In the genomic region with DNA sequence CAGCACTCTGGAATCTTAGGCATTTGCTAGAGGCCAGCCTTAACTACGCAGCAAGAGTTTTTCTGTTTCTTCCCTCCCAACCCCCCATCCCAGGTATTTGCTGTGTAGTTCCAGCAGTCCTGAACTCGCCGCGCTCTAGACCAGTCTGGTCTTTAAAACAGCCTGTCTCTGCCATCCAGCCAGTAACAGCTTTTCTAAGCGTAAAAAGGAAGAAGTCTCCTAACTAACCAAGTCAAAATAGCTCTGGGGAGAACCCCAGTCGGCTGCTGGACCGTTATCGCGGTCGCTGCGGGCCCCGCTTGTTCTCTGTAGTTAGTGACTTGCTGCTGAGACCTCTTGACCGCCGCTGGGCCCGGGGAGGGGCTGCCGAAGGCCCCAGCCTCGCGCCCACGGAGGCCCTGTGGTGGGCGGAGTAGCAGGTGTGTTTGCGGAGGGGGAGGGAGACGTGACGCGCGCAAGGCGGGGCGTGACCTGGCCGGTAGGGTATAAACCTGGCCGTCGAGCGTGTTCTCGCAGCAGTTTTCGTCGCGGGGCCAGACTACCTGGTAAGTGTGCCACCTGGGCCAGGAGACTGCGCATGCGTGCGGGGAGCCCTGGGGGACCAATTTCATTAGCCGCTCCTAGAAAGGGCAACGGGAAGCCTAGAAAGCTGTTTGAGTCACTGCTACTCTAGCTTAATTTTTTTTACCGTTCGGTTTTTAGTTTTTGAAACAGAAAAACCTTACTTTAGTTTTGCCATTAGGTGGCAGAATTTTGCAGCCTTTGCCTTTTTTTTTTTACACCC, we compare ENCODE assay signal across 8 mouse cellular contexts. TPM values are rescaled to one million over a fixed set of nuclear protein-coding genes. Genes with fewer than 3 reads are reported as not detected.
DNase-seq lines count a peak whose midpoint lies in the region; ATAC-seq and TF ChIP-seq lines count a peak whose summit lies in the region.

No protein-coding gene starts in this region.

- H3K36me3 ChIP-seq in ES-Bruce4 (ENCODE audit: control insufficient read depth, insufficient read depth, low read length, poor library complexity, severe bottlenecking) = no peaks in the 10 kb centered on the region
- H3K36me3 ChIP-seq in forebrain, embryonic 12.5 days (replicated peaks) = no peaks in the 10 kb centered on the region
- H3K36me3 ChIP-seq in lung, embryonic 14.5 days (ENCODE audit: insufficient read depth) = no peaks in the 10 kb centered on the region
- no peaks in the 10 kb centered on the region; the same call in 1 of the 2 replicates for H3K36me3 ChIP-seq in thymus, adult 2 months (ENCODE audit: control insufficient read depth, insufficient read depth, low read length)

- peak overlapping the region; percentile 38 for H3K4me3 ChIP-seq in ES-Bruce4 (ENCODE audit: low read depth, low read length)
- H3K4me3 ChIP-seq in forebrain, embryonic 12.5 days (replicated peaks) = peak overlapping the region; percentile 50
- H3K4me3 ChIP-seq in lung, embryonic 14.5 days (ENCODE audit: low read depth, low read length) = peak overlapping the region; percentile 50
- H3K4me3 ChIP-seq in thymus, adult 2 months (ENCODE audit: control insufficient read depth, insufficient read depth, low read length) = peak overlapping the region; percentile 44

- peak overlapping the region; percentile 98 for H3K4me2 ChIP-seq in forebrain, embryonic 12.5 days
- H3K4me2 ChIP-seq in lung, embryonic 14.5 days = peak overlapping the region; percentile 96

- ATAC-seq in forebrain, embryonic 12.5 days (ENCODE audit: low FRiP score) = peak; percentile 65; the same call in 1 of the 2 replicates
- ATAC-seq in lung, embryonic 14.5 days (ENCODE audit: insufficient read depth) = peak; percentile 87
- ATAC-seq in neutrophil, adult 5-6 weeks (ENCODE audit: extremely low read depth, insufficient number of reproducible peaks, low FRiP score, poor library complexity, severe bottlenecking) = peak; percentile 89

- no peaks in the 10 kb centered on the region for H3K27me3 ChIP-seq in ES-Bruce4 (ENCODE audit: control insufficient read depth, insufficient read depth, low read length, poor library complexity, severe bottlenecking)
- H3K27me3 ChIP-seq in forebrain, embryonic 12.5 days = no peaks in the 10 kb centered on the region
- no peaks in the 10 kb centered on the region for H3K27me3 ChIP-seq in lung, embryonic 14.5 days (ENCODE audit: insufficient read depth, low read length)
- no peaks in the 10 kb centered on the region for H3K27me3 ChIP-seq in thymus, adult 2 months (ENCODE audit: control insufficient read depth, insufficient read depth, low read length)

- peak; percentile 78 for DNase-seq in c-Kit-positive CD71-positive TER-119-positive erythroid progenitor cells, embryonic 14.5 days (ENCODE audit: low spot score)
- peak; percentile 69 to 77 for DNase-seq in heart, postnatal 10 days
- peak; percentile 88 to 92 for DNase-seq in kidney, postnatal 4 days
- DNase-seq in lung, embryonic 14.5 days = peak; percentile 84
- peak; percentile 83 for DNase-seq in thymus, adult 2 months

- TF ChIP-seq CTCF in ES-Bruce4 (IDR thresholded peaks at IDR 0.05; ENCODE audit: low read depth, low read length) = no peak
- TF ChIP-seq CTCF in lung, embryonic 14.5 days (IDR thresholded peaks at IDR 0.05; ENCODE audit: low read depth) = no peak
- 0 out of 2 replicates have a peak, but pooled peaks have one; percentile 26 for TF ChIP-seq CTCF in thymus, adult 2 months (IDR thresholded peaks at IDR 0.05; ENCODE audit: borderline replicate concordance, control insufficient read depth, extremely low read depth, insufficient read depth, low read length, poor library complexity)

- peak overlapping the region; percentile 71 for H3K9ac ChIP-seq in ES-Bruce4 (ENCODE audit: low read depth, poor library complexity, severe bottlenecking)
- H3K9ac ChIP-seq in forebrain, embryonic 12.5 days = peak overlapping the region; percentile 65
- H3K9ac ChIP-seq in lung, embryonic 14.5 days = peak overlapping the region; percentile 61

- 2% methylated on average over 41 of the region's 42 CpGs for WGBS in forebrain, embryonic 12.5 days
- WGBS in lung, embryonic 14.5 days = 1% methylated on average over 42 of the region's 42 CpGs
- WGBS in thymus, adult 2 months = 1% methylated on average over 41 of the region's 42 CpGs

- intact Hi-C loops in heart, postnatal 10 days (cut with DNase I) = no loop called here

- no peaks in the 10 kb centered on the region for H3K4me1 ChIP-seq in ES-Bruce4 (ENCODE audit: control insufficient read depth, insufficient read depth, low read length)
- H3K4me1 ChIP-seq in forebrain, embryonic 12.5 days = peaks cover 27% of the 10 kb centered on the region
- H3K4me1 ChIP-seq in lung, embryonic 14.5 days (ENCODE audit: insufficient read depth) = peaks cover 15% of the 10 kb centered on the region
- H3K4me1 ChIP-seq in thymus, adult 2 months (replicated peaks; ENCODE audit: control insufficient read depth, insufficient read depth, low read length) = peaks cover 12% of the 10 kb centered on the region

- peak; percentile 80 for TF ChIP-seq POLR2A in ES-Bruce4 (IDR thresholded peaks at IDR 0.05; ENCODE audit: insufficient read depth, low read length)
- 0 out of 2 replicates have a peak, but pooled peaks have one; percentile 56 for TF ChIP-seq POLR2A in thymus, adult 2 months (IDR thresholded peaks at IDR 0.05; ENCODE audit: control insufficient read depth, extremely low read depth, insufficient read depth, low read length, poor library complexity)

- H3K27ac ChIP-seq in ES-Bruce4 (ENCODE audit: insufficient read depth, low read length) = peak overlapping the region; percentile 89
- peak overlapping the region; percentile 63; the same call in 1 of the 2 replicates for H3K27ac ChIP-seq in forebrain, embryonic 12.5 days
- H3K27ac ChIP-seq in lung, embryonic 14.5 days (ENCODE audit: low read depth) = peak overlapping the region; percentile 88
- peak overlapping the region; percentile 31; the same call in 1 of the 2 replicates for H3K27ac ChIP-seq in thymus, adult 2 months (ENCODE audit: control insufficient read depth, insufficient read depth, low read length)

- no peaks in the 10 kb centered on the region for H3K9me3 ChIP-seq in ES-Bruce4 (replicated peaks; ENCODE audit: control insufficient read depth, insufficient read depth, low read length, poor library complexity, severe bottlenecking)
- no peaks in the 10 kb centered on the region for H3K9me3 ChIP-seq in forebrain, embryonic 12.5 days
- H3K9me3 ChIP-seq in lung, embryonic 14.5 days (ENCODE audit: low read depth, low read length) = no peaks in the 10 kb centered on the region

- TF ChIP-seq EP300 in ES-Bruce4 (IDR thresholded peaks at IDR 0.05; ENCODE audit: insufficient read depth, low read depth, low read length) = no peak

RNA-seq across cellular contexts. Expression of a gene that starts 5.8 kb away (rescaled TPM):
- polyA plus RNA-seq in ES-Bruce4 (2011; ENCODE audit: insufficient read depth, insufficient read length, low read depth, missing spikeins) = 119 and 125 TPM in 2 replicates
- 91.9 and 94.8 TPM in 2 replicates for polyA plus RNA-seq in forebrain, embryonic 12.5 days (2016; fragmentation: Nextera tagmentation; extraction: Ambion mirVana)
- 100 to 1,000 TPM; 112 to 129 TPM for total RNA-seq in heart, postnatal 10 days (2021)
- 105 and 108 TPM in 2 replicates for polyA plus RNA-seq in lung, embryonic 14.5 days (2014; fragmentation: Nextera tagmentation; extraction: Ambion mirVana)
- 89.3 and 89.6 TPM in 2 replicates for total RNA-seq in neutrophil, adult 5-6 weeks (2017)
- 55.8 and 65.8 TPM in 2 replicates for polyA plus RNA-seq in thymus, adult 2 months (2012; rRNA removed)

RNA-seq across cellular contexts. Expression of a gene that starts 23.6 kb away (rescaled TPM):
- not detected in 2 replicates for polyA plus RNA-seq in ES-Bruce4 (2011; ENCODE audit: insufficient read depth, insufficient read length, low read depth, missing spikeins)
- polyA plus RNA-seq in forebrain, embryonic 12.5 days (2016; fragmentation: Nextera tagmentation; extraction: Ambion mirVana) = not detected in 2 replicates
- total RNA-seq in heart, postnatal 10 days (2021) = not detected
- not detected in 2 replicates for polyA plus RNA-seq in lung, embryonic 14.5 days (2014; fragmentation: Nextera tagmentation; extraction: Ambion mirVana)
- not detected in 2 replicates for total RNA-seq in neutrophil, adult 5-6 weeks (2017)
- polyA plus RNA-seq in thymus, adult 2 months (2012; rRNA removed) = not detected in 2 replicates

RNA-seq across cellular contexts. Expression of a gene that starts 36.2 kb away (rescaled TPM):
- 170 and 189 TPM in 2 replicates for polyA plus RNA-seq in ES-Bruce4 (2011; ENCODE audit: insufficient read depth, insufficient read length, low read depth, missing spikeins)
- polyA plus RNA-seq in forebrain, embryonic 12.5 days (2016; fragmentation: Nextera tagmentation; extraction: Ambion mirVana) = 227 and 231 TPM in 2 replicates
- total RNA-seq in heart, postnatal 10 days (2021) = 100 to 1,000 TPM; 159 to 184 TPM
- polyA plus RNA-seq in lung, embryonic 14.5 days (2014; fragmentation: Nextera tagmentation; extraction: Ambion mirVana) = 293 and 296 TPM in 2 replicates
- 43.3 and 46.4 TPM in 2 replicates for total RNA-seq in neutrophil, adult 5-6 weeks (2017)
- 208 and 224 TPM in 2 replicates for polyA plus RNA-seq in thymus, adult 2 months (2012; rRNA removed)

RNA-seq across cellular contexts. Expression of a gene that starts 36.3 kb away (rescaled TPM):
- polyA plus RNA-seq in ES-Bruce4 (2011; ENCODE audit: insufficient read depth, insufficient read length, low read depth, missing spikeins) = 73.1 and 78.6 TPM in 2 replicates
- polyA plus RNA-seq in forebrain, embryonic 12.5 days (2016; fragmentation: Nextera tagmentation; extraction: Ambion mirVana) = 55.3 and 60.3 TPM in 2 replicates
- total RNA-seq in heart, postnatal 10 days (2021) = 10 to 100 TPM; 24.3 to 29.6 TPM
- polyA plus RNA-seq in lung, embryonic 14.5 days (2014; fragmentation: Nextera tagmentation; extraction: Ambion mirVana) = 53.4 and 54.5 TPM in 2 replicates
- total RNA-seq in neutrophil, adult 5-6 weeks (2017) = 108 and 120 TPM in 2 replicates
- polyA plus RNA-seq in thymus, adult 2 months (2012; rRNA removed) = 9.0 and 10.5 TPM in 2 replicates

Comparison
In these comparisons a context has a peak if more than half of its experiments do, and no peak if none do; other contexts are left out.
1. Peak in every context shown above with its lines: DNase-seq, ATAC-seq, H3K4me3 ChIP-seq and H3K27ac ChIP-seq.
2. H3K27ac ChIP-seq: peak in every context shown above with its lines; median percentile 89 in ES-Bruce4; 88 in lung, embryonic 14.5 days; 63 in forebrain, embryonic 12.5 days; 31 in thymus, adult 2 months.